Mouse (Mus musculus) adrenal gland, adult 18-20 months (tissue): Measurements from ENCODE around the gene Ubd. TPM values are rescaled to one million over a fixed set of nuclear protein-coding genes. Genes with fewer than 3 reads are reported as not detected.
"Not testable (repeated sequence)": the region's sequence is repeated elsewhere in the genome, so short reads cannot be mapped to it uniquely, and the experiment has no call there.

ENCODE experiments used
- DNase-seq, 2 experiments: peaks; one replicate each; pipeline ENCODE4 v3.0.0; 2021 to 2022; ENCODE audit warnings: low spot score in 2 of 2
- long read RNA-seq, 2 experiments: library from polyadenylated mRNA; stranded (forward); transcript quantifications; one replicate each; pipeline ENCODE4 v2.0.0; 2021
- total RNA-seq, 2 experiments: library from RNA; stranded (reverse); gene quantifications; 1 replicate in 1 of 2; 2 replicates in 1 of 2; pipeline ENCODE4 v1.2.3; 2021

The Ubd gene
- total RNA-seq = under 1 TPM in 1 of 2 experiments, not detected in 1; 0.67 TPM
- long read RNA-seq, experiment 1 = 0 reads
- long read RNA-seq, experiment 2 = 0 reads

DNA sequence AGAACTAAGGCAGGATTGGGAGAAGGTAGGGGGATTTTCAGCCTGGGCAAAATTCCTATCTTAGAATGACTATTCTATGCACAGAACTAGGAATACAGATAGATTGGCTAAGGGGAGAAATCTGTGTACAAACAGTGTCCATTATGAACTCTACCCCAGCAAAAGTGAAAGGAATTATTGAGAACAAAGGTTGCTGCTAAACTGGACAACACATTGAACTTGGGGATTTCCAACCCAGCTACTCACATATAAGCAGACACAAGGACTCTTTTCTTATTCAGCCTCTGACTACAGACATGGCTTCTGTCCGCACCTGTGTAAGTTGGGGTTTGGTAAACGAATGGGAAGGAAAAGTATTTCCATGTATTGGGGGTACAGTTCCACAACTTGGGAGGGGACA is at the start of gene Ubd:
Ubd (plus strand) TSS at position 237 of the 400 bp plus-strand sequence.
- no peak for DNase-seq

DNA sequence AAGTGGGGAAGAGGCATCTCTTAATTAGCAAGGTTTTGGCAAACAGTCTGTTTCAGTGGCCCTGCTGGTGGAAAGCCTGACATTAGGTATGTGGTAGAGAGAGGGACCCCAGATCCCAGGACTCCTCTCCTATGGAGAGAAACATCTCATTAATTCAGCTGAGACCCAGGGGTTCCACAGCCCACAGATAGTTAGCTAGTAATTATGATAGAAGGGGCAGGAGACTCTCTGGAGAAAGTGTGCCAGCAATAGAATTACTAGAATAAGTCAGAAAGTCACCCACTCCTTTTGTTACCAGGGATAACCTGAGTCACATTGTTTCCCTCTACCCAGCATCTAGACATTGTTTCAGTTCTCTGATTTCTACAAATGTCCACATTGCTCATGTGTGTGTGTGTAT is 32.3 kb upstream of the Ubd start, which contains the start of gene Olfr93:
Olfr93 (minus strand) TSS at position 101 of the 400 bp plus-strand sequence.
- DNase-seq = no peak

DNA sequence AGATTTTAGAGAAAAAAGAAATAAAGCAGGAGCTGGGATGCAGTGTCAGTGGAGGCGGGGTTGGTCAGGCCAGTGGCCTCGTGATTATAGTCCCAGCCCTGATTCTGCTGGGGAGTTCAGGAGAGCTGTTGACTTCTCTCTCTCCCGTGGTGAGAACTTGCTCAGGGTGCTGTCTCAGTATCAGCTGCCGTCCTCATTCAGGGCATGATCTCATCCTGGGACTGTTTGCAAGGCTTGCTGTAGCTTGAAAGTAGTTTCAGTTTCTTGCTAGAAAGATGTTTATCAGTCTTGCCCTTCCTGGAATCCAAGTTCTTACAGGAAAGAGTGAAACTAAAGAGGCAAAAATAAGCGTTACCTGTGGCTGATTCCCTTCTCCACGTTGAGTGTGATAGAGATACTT is 8.2 kb upstream of the Ubd start:
- no peak for DNase-seq

DNA sequence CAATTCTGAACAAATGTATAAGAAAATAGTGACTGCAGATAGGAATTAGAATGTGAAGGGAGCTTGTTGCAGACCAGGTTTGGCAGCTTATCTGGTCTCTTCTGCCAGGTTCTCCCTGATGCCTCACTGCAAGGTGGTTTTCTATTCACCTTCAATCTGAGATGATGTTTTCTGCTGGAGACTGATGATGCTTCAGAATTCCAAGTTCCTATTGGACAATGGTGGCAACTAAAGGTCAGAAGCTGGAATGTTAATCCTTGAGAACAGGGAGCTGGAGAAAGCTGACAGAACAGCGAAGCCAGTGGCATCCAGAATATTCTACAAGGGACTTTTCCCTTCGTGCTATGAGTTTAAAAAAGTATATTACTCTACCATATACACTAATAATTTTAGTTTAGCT is 3.0 kb upstream of the Ubd start:
- DNase-seq = peak in 1 of 2 experiments; percentile 24

DNA sequence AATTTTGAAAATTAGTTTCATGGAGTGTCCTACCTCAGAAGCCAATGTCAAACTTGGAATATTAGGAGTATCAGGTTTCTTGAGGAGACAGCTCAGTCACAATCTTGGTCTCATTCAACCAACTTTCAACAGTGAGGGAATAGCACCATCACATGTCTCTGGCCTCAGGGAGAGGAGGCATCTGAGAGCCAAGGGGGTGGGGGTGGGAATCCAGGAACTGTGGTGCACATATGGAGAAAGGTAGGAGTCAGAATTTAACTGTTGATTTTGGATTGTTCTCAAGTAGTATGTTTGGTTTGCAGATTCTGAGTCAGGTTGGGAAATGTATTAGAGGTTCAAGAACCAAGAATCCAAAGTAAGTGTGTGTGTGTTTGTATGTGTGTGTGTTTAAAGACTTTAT is 660 bp upstream of the Ubd start:
- DNase-seq = no peak

DNA sequence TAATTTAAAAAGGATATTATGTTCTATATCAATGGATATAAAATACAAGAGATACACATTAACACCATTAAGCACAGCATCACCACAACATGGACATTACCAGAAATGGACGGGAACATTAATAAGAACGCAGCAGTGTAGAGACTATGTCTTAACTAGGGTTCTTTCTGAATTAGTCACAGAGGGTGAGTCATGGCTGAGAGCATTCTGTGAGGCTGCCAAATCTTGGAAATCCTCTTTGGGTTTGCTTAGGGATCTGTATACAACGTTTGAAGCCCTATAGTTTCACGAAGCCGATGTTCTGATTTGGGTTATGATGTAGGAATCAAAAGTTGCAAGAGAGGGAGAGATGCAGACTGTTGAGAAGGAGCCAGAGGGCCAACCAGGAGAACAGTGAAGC is 1.1 kb downstream of the Ubd start:
- DNase-seq = no peak

DNA sequence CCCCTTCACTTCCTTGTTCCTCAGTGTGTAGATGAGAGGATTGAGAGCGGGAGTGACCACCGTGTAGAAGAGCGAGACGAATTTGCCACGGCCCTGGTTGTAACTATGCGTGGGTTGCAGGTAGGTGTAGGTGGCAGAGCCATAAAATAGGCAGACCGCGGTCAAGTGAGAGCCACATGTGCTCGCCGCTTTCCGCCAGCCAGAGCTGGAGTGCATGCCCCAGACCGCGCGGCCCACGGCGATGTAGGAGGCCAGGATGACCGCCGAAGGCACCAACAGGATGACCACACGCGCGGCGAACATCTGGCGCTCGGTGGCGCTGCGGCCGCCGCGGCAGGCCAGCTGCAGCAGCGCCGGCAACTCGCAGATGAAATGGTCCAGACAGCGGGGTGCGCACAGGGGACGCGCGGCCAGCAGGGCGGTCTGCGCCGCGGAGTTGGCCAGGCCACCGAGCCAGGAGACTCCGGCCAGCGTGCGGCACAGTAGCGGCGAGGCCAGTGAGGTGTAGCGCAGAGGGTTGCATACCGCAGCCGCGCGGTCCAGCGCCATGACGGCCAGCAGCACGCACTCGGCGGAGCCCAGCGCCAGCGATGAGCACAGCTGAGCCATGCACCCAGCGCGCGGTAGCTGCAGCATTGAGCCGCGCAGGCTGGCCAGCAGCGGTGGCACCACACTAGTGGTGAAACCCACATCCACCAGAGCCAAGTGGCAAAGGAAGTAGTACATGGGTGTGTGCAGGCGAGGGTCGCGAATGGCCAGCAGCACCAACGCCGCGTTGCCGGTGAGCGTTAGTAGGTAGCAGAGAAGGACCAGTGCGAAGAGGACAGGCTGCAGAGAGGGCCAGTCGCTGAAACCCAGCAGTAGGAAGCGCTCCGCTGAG is 3.4 kb downstream of the Ubd start:
- peak; percentile 23 to 26 for DNase-seq

DNA sequence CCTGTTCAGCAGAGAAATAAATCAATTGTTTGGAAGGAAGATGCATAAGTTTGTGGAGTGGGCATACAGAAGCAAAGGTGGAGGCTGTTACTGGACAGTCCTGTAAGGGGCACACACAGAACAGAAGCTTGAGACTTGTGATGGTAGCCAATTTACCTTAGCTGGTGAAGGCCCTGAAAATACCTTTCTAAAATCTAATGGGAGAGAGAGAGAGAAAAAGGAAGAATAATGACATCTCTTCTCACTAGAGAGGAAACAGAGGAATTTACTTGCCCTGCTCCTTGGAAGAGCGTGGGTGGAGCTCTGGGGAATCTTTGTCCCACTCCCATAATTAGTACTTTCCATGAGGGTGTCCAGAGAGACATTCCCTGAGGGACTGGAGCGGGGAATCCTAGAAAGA is 7.2 kb downstream of the Ubd start, which contains the start of gene Olfr94:
Olfr94 (minus strand) TSS at position 101 of the 400 bp plus-strand sequence.
- no peak for DNase-seq

DNA sequence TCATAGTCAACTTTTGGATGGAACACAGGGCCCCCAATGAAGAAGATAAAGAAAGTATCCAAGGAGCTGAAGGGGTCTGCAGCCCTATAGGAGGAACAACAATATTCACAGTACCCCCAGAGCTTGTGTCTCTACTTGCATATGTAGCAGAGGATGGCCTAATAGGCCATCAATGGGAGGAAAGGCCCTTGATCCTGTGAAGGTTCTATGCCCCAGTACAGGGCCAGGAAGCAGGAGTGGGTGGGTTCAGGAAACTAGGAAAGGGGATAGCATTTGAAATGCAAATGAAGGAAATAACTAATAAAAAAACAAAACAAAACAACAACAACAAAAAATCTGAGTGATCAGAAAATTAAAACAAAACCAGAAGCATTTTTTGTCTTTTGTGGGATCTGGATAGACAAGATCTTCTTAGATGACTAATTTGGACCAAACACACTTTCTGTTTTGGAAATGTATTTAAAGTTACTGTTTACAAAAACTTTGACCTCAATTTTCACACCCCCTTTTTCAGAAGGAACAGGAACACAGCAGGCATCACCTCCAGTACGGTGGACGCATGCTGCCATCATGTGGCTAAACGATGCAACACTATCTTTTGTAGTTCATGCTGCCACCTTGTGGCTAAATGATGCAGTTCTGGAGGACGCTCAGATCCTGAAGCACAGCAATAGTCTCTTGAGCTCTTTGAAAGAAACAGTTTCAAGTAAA is 9.7 kb downstream of the Ubd start:
- DNase-seq = peak; percentile 65 to 77

DNA sequence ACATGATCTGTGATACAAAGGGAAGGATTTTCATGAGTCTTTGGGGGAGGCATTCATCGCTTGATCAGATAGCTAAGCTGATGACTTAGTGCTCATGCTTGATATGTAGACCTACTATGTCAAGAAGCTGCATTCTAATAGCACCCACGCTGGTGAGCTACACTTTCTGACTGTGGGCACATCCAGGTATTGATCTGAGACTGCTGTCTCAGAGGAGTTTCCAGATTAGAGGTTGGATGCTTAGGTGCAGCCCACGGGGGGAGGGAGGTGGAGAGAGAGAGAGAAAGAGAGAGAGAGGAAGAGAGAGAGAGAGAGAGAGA is 10.2 kb downstream of the Ubd start:
- DNase-seq = no peak

DNA sequence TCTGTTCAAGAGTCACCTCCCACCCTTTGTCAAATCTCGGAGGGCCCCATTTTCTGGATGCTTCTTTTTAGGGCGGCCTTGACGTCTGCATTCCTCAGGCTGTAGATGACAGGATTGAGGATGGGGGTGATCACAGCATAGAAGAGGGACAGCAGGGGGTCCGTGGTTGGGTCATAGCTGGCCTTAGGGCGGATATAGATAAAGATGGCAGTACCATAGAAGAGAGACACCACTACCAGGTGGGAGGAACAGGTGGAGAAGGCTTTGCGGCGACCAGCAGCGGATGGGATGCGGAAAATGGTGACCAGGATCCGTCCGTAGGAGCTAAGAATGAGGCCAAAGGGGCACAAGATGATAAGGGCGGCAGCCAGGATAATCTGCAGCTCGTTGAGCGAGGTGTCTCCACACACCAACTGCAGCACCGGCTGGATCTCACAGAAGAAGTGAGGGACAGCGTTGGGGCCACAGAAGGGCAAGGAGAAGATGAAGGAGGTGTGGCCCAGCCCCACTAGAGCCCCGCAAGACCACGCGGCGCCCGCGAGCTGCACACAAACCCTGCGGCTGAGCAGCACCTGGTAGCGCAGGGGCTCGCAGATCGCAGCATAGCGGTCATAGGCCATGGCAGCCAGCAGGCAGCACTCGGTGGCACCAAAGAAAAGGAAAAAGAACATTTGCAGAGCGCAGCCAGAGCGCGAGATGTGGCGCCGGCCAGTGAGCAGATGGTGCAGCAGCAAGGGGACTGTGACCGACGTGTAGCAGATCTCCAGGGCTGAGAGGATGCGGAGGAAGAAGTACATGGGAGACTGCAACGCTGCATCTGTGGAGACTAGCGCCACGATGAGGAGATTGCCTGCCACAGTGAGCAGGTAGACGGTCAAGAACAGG is 17.4 kb downstream of the Ubd start:
- no peak for DNase-seq

DNA sequence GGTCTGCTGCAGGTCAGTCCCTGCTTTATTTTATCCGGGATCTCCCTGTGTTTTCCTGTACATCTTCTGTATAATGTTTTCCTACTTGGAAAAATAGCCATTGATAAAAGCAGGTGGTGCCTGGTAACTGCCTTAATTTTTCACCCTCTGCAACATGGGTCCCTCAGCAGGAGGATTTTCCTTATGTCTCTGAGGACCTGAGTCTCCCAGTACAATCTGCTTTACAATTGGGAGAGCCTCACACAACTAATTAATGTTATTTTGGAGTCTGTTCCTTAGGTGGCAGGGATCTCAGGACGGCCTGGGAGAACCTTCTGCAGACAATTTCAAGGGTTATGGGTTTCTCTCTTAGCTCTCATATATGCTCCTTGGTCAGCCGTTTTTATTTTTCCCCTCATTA is 19.3 kb downstream of the Ubd start, which contains the start of gene Olfr95:
Olfr95 (minus strand) TSS at position 101 of the 400 bp plus-strand sequence.
- DNase-seq = no peak

DNA sequence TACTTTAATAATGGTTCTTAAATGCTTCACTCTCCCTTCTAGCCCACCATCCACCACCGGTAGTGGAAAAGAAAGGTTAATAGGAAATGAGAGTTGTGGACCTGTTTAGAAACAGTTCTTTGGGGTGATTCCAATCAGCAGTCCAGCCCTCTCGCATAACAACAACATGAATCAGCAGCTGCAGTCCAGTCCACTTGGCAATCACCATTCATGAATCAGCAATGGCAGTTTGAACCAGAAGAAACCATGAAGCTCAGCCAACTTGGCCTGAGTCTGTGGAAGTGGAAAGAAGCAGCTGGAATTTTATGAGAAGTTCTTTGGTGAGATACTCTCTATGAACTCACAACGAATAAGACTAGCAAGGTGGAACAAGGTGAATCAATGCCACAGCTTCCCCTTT is 24.8 kb downstream of the Ubd start:
- no peak for DNase-seq

DNA sequence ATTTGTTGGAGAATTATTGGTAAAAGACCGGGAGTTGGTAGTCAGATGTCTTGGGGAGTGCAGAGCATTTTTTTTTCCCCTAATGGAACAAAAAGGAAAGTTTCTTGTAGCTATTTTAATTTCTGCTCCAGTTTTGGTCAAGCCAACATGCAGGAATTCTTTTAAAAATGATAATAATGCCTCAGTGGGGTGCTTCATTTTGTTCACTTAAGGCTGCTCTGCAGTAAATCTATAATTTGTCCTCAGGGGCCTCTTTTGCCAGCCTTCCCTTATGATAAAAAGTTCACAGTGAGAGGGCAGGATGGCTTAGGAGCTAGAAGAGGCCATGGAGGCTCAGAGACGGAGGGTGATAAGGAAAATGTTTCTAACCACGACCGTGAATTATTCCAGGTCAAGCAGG is 26.2 kb downstream of the Ubd start, which contains the start of gene Olfr96:
Olfr96 (plus strand) TSS at position 301 of the 400 bp plus-strand sequence.
- DNase-seq = no peak

DNA sequence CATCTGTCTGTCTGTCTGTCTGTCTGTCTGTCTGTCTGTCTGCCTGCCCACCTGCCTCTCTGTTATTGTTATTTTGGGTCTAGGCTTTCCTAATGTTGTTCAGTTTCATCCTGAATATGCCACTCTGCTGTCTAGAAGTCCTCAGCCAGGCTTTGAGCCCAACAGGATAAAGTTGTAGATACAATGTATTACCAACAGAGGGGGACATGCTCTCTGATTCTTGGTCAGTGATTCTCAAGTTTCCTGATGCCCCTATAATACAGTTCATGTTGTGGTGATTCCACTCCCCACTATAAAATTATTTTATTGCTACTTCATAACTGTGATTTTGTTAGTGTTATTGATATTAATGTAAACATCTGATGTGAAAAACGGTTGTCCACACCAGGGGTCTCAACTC is 28.2 kb downstream of the Ubd start:
- no peak for DNase-seq

DNA sequence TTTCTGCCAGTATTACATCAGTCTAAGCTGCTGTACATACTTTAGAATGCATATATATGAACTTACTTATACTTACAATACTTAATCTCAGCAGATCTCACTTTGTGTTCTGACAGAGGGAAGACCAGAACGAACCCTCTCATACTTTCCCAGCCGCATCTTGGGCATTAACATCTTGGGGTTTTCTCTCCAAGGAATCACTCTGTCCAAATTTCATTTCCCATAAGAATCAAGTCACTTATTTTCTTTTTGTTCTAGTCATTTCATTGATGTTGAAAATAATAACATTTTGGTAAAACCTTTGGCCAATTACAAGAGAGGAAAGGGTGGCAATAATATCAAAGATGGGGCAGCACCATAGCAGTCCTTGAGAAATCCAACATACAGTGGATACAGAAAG is 43.5 kb downstream of the Ubd start, which contains the start of gene Olfr97:
Olfr97 (minus strand) TSS at position 101 of the 400 bp plus-strand sequence.
- DNase-seq = not testable (repeated sequence)

DNA sequence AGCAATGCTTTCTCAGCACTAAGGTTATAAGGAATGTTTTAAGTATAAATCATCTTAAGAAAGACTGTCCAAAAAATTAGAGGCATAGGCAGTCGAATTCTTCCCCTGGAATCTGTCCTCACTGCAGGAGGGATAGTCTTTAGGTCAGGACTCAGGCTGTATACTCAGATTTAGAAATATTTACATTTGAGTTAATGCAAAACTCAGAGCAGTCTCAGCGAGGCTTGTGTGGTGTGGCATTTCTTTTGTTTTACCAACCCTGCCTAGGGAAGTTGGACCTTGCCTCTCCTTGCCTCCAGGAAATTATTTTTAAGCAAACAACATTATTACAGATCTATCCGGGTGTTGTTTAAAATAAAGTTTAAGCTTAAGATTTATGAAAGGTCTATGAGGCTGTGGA is 48.5 kb downstream of the Ubd start:
- DNase-seq = no peak
